Mouse (Mus musculus) embryonic facial prominence, embryonic 11.5 days (tissue): ENCODE data around the gene Kat2b. TPM values are rescaled to one million over a fixed set of nuclear protein-coding genes. Genes with fewer than 3 reads are reported as not detected.
A peak's percentile ranks its signal among the peaks of the same experiment; 100 is the strongest.

Source experiments
- ATAC-seq: fragments of 200-750 bp; cut with Nextera tagmentation; replicated peaks from 2 replicates; pipeline ENCODE4 v1.8.0; 2017; ENCODE audit warnings: low read depth; ENCODE audit not compliant: insufficient number of reproducible peaks, low FRiP score, low TSS enrichment
- DNase-seq: peaks from one replicate; pipeline ENCODE4 v3.0.0-alpha.2; 2015; ENCODE audit warnings: low spot score
- H3K27ac ChIP-seq: fragments of 300-500 bp; sonication (generic); replicated peaks from 2 replicates; pipeline ENCODE4 v1.5.1; 2014; ENCODE audit warnings: mild to moderate bottlenecking, low read depth, low read length, control low read depth
- H3K27me3 ChIP-seq: fragments of 300-500 bp; sonication (generic); 2 replicates; pipeline ENCODE4 v1.6.1; 2014; ENCODE audit warnings: mild to moderate bottlenecking, low read length, moderate library complexity, mixed read lengths; ENCODE audit not compliant: control insufficient read depth, insufficient read depth
- H3K36me3 ChIP-seq: fragments of 300-500 bp; sonication (generic); replicated peaks from 2 replicates; pipeline ENCODE4 v1.6.1; 2014; ENCODE audit warnings: low read depth, mild to moderate bottlenecking, low read length, moderate library complexity, mixed read lengths; ENCODE audit not compliant: control insufficient read depth, insufficient read depth
- H3K4me1 ChIP-seq: fragments of 300-500 bp; sonication (generic); 2 replicates; pipeline ENCODE4 v1.6.1; 2014; ENCODE audit warnings: low read length, mixed read lengths; ENCODE audit not compliant: control insufficient read depth, insufficient read depth
- H3K4me2 ChIP-seq: fragments of 300-500 bp; sonication (generic); 2 replicates; pipeline ENCODE4 v1.6.1; 2014; ENCODE audit warnings: low read depth, mild to moderate bottlenecking, control low read depth, low read length, moderate library complexity
- H3K4me3 ChIP-seq: fragments of 300-500 bp; sonication (generic); 2 replicates; pipeline ENCODE4 v1.5.1; 2014; ENCODE audit warnings: low read depth, low read length, control low read depth
- H3K9ac ChIP-seq: fragments of 300-500 bp; sonication (generic); replicated peaks from 2 replicates; pipeline ENCODE4 v1.6.1; 2014; ENCODE audit warnings: mild to moderate bottlenecking, control low read depth, low read length
- H3K9me3 ChIP-seq: fragments of 300-500 bp; sonication (generic); replicated peaks from 2 replicates; pipeline ENCODE4 v1.6.1; 2016; ENCODE audit warnings: mild to moderate bottlenecking, low read length, inconsistent platforms, mixed read lengths; ENCODE audit not compliant: control insufficient read depth
- WGBS: fragments of 180-500 bp; shearing (Covaris S2); extraction: QIAGEN DNeasy Blood & Tissue Kit; methylation state at CpG from one replicate; pipeline ENCODE4 v1.1.7; 2014; 5-methylcytosine and 5-hydroxymethylcytosine counted together
- polyA plus RNA-seq: library from polyadenylated mRNA; unstranded; fragments of >200 nt; fragmentation: Nextera tagmentation; extraction: Ambion mirVana; gene quantifications from 2 replicates; pipeline ENCODE4 v1.2.1, GENCODE M21; 2014

The Kat2b gene
- polyA plus RNA-seq, 1 experiment from 2014 or later, result 3.9 TPM

DNA sequence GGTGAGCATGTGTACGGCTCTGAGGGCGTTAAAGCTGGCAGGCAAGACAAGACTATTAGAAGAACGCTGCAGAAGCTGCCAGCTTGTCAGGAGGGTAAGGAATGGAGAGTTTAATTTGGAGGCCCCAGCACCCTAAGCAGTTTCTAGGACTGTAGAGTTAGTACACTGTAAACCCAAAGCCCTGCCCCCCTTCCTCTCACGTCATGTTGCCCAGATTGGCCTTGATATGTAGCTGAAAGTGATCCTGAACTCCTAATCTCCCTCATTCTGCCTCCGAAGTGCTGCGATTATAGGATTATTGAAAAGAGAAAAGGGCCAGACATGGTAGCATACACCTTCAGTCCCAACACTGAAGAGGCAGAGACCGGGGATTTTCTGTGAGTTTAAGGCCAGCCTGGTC is 16.1 kb downstream of the Kat2b start:
- no peaks in the 10 kb centered on the region for H3K4me1 ChIP-seq
- 87% methylated on average over 7 of the region's 7 CpGs for WGBS
- H3K27ac ChIP-seq, result no peak overlapping the region
- H3K9me3 ChIP-seq, result no peaks in the 10 kb centered on the region
- no peak overlapping the region for H3K4me3 ChIP-seq
- H3K9ac ChIP-seq, result no peak overlapping the region
- no peaks in the 10 kb centered on the region for H3K27me3 ChIP-seq
- H3K4me2 ChIP-seq, result no peak overlapping the region
- H3K36me3 ChIP-seq, result no peaks in the 10 kb centered on the region
- ATAC-seq (no peak), DNase-seq (no peak)

- 92% methylated on average over 11 of the region's 11 CpGs for WGBS
These were observed 17.4 kb downstream of the Kat2b start for GRCm38 (mm10) chr17:53583846-53584579.

DNA sequence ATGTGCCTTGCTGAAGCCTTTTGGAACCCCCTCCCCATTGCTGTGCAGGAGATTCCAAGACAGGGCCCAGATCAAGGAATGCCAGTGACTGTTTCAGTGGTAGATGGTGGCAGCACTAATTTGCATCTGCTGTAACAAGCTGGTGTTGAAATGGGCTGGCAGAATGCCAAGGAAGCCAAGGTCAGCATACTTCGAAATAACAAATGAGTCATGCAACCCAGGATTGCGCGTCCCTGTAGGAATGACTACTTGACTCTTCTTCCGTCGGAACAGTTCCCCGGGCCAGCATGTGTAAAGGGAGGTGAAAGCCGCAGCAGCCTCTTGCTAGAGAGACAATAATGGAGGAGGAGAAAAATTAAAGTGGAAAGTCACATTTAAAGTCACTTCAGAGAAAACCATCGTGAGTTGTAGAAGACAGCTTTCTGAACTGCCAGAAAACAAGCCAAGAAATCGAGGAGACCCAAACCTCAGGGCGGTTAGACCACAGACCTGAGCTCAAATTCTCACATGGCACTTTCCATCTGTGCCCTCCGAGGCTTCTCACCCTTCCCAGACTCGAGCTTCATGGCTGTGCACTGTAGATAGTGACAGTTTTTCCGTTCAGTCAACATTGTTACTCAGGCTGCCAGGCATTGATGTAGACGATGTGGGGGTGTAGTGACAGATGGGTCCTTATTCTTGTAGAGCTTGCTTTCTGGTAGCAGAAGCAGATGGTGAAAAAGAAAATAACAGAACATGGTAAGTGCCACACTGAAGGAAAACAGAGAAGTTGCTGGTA is 20.6 kb downstream of the Kat2b start:
- Histone ChIP-seq H3K27ac (no peak overlapping the region), H3K4me2 (no peak overlapping the region), H3K4me3 (no peak overlapping the region), H3K36me3 (no peaks in the 10 kb centered on the region), H3K27me3 (no peaks in the 10 kb centered on the region), H3K4me1 (no peaks in the 10 kb centered on the region), H3K9me3 (no peaks in the 10 kb centered on the region), H3K9ac (no peak overlapping the region)
- DNase-seq (peak; percentile 15), ATAC-seq (no peak; the same call in 1 of the 2 replicates)
- WGBS, result 77% methylated on average over 14 of the region's 14 CpGs

More at GRCm38 (mm10) chr17:53583846-53584579, 17.4 kb downstream of the Kat2b start:
- Histone ChIP-seq H3K9ac (no peak overlapping the region), H3K4me2 (no peak overlapping the region), H3K27me3 (no peaks in the 10 kb centered on the region), H3K4me1 (no peaks in the 10 kb centered on the region), H3K36me3 (no peaks in the 10 kb centered on the region), H3K9me3 (no peaks in the 10 kb centered on the region), H3K4me3 (no peak overlapping the region), H3K27ac (no peak overlapping the region)
- ATAC-seq (no peak), DNase-seq (no peak)

- Histone ChIP-seq H3K9ac (no peak overlapping the region), H3K36me3 (no peaks in the 10 kb centered on the region), H3K27me3 (no peaks in the 10 kb centered on the region), H3K4me1 (no peaks in the 10 kb centered on the region), H3K4me2 (no peak overlapping the region), H3K4me3 (no peak overlapping the region), H3K27ac (no peak overlapping the region), H3K9me3 (no peaks in the 10 kb centered on the region)
- WGBS, result 77% methylated on average over 9 of the region's 9 CpGs
- no peak for ATAC-seq
- DNase-seq, result no peak
These were observed 21.6 kb downstream of the Kat2b start for GRCm38 (mm10) chr17:53588097-53588855.

DNA sequence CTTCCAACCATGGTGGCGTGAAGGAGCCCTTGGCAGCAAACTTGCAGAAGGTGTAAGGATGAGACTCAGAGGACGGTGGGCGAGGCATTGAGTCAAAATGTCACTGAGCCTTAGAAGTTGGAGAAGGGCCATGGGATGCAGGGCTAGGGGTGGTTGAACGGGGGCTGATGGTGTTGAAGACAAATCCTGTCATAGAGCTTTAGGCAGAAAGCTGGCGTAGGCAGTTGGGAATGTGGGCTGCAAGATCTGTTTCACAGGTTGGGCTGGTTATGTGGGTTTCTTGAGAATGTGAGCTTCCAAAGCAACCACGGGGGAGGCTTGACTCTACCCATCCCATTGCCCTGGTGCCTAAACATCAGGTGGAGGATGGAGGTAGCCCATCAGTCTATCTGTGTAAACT is 23.4 kb downstream of the Kat2b start:
- H3K9me3 ChIP-seq, result no peaks in the 10 kb centered on the region
- H3K36me3 ChIP-seq, result no peaks in the 10 kb centered on the region
- H3K4me3 ChIP-seq, result no peak overlapping the region
- H3K4me2 ChIP-seq, result no peak overlapping the region
- no peaks in the 10 kb centered on the region for H3K27me3 ChIP-seq
- 86% methylated on average over 6 of the region's 6 CpGs for WGBS
- no peak overlapping the region for H3K27ac ChIP-seq
- H3K9ac ChIP-seq, result no peak overlapping the region
- ATAC-seq (no peak), DNase-seq (no peak)
- no peaks in the 10 kb centered on the region for H3K4me1 ChIP-seq

- Histone ChIP-seq H3K9me3 (no peaks in the 10 kb centered on the region), H3K4me2 (no peak overlapping the region), H3K27me3 (no peaks in the 10 kb centered on the region), H3K36me3 (no peaks in the 10 kb centered on the region), H3K9ac (no peak overlapping the region), H3K27ac (no peak overlapping the region), H3K4me3 (no peak overlapping the region), H3K4me1 (no peaks in the 10 kb centered on the region)
- 91% methylated on average over 5 of the region's 5 CpGs for WGBS
- no peak for DNase-seq
- ATAC-seq, result no peak
These were observed 25.2 kb downstream of the Kat2b start for GRCm38 (mm10) chr17:53591910-53592309.

DNA sequence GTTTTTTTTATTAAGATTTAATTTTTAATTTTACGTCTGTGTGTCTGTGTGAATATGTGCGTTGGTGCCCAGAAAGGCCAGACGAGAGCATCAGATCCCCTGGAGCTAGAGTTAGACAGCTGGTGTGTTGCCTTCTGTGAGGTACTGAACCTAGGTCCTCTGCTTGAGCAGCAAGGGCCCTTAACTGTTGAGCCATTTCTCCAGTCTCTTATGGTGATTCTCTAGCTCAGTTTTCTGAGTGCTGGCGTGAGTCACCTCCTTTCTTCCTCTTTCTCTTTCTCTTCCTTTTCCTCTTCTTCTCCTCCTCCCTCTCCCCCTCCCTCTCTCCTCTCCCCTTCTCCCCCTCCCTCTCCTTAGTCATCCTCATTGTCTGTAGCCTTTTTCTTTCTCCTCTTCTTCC is 27.9 kb downstream of the Kat2b start:
- 81% methylated on average over 4 of the region's 4 CpGs for WGBS
- Histone ChIP-seq H3K9ac (no peak overlapping the region), H3K27me3 (no peaks in the 10 kb centered on the region), H3K4me3 (no peak overlapping the region), H3K4me2 (no peak overlapping the region), H3K4me1 (no peaks in the 10 kb centered on the region), H3K27ac (no peak overlapping the region), H3K36me3 (no peaks in the 10 kb centered on the region), H3K9me3 (no peaks in the 10 kb centered on the region)
- DNase-seq, result no peak
- no peak for ATAC-seq
